Mouse (Mus musculus) heart, postnatal 25 days (tissue): ENCODE measurements at regions not wholly inside any gene's neighbourhood (a gene's known extent, or its start where the extent isn't known, plus 50 kb on each side); places are given as distances from the start of the nearest gene placed in this dataset.

Source experiments
- DNase-seq: peaks from one replicate; pipeline ENCODE4 v3.0.0; 2022; ENCODE audit warnings: low spot score
- intact Hi-C: fragments of 180-260 bp; cut with DNase I; formaldehyde crosslinking; loops from one replicate; pipeline ENCODE4 v1.15.1; 2025

- DNase-seq, result no peak
These were observed 134.8 kb upstream of the Gm5129 start for GRCm38 (mm10) chr5:29870537-29870936.

GRCm38 (mm10) chr5:29875451-29875850 lies 137.5 kb upstream of the Il6 start:
- DNase-seq, result no peak
- intact Hi-C loops, result no loop called here

More at GRCm38 (mm10) chr5:29870537-29870936, 134.8 kb upstream of the Gm5129 start:
- intact Hi-C loops, result no loop called here

DNA sequence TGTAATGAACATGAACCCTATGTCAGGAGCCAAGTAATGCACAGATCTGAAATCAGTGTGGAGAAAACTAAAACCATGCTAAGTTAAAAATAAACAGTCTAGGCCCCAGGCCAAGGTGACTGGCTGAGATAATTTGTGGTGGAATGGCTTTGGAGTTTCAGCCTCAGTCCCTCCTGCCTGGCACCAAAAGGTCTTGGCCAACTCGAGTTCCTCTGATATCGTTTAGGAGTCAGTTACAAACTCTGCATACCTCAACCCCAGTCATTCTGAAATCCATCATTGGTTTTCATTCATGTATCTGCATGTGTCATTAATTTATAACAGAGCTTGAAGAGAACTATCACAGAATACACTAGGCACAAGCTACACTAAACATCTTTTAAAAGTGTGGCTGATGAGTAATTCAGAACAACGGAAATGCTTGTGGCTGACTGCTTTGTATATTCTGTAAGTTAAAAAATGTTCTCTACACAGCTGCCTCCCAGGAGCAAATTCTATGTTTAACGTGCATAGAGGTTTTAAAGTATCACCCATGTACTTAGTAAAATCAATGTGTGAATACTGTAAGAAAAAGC lies 125.6 kb upstream of the Il6 start:
- intact Hi-C loops, result no loop called here
- DNase-seq, result no peak

- intact Hi-C loops, result no loop called here
- DNase-seq, result no peak
These were observed 120.6 kb upstream of the Il6 start for GRCm38 (mm10) chr5:29892344-29892743.

- no peak for DNase-seq
- intact Hi-C loops, result no loop called here
These were observed 120.1 kb upstream of the Il6 start for GRCm38 (mm10) chr5:29892861-29893260.

- intact Hi-C loops, result no loop called here
- DNase-seq, result no peak
These were observed 119.1 kb upstream of the Il6 start for GRCm38 (mm10) chr5:29893829-29894228.

- peak; percentile 23 for DNase-seq
- intact Hi-C loops, result no loop called here
These were observed 118.0 kb upstream of the Il6 start for GRCm38 (mm10) chr5:29894606-29895595.

- intact Hi-C loops, result no loop called here
- no peak for DNase-seq
These were observed 115.3 kb upstream of the Il6 start for GRCm38 (mm10) chr5:29897617-29898016.

DNA sequence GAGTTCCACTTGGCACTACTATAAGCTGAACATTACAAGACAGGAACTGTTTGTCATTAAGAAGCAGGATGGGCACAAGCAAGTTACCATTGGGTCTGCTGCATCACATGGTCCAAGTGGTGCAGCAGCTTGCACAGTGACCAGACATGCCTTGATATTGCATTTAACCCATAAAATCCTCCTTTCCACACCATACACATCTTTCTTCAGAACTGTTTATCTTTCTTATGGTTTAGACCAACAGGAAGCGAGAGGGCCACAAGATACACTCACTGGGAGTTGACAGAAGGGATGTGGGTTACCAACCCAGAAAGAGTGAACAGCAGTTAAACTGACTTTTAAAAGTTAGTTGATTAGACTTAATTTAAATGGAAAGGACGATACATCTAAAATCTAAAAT lies 111.2 kb upstream of the Il6 start:
- DNase-seq, result no peak
- intact Hi-C loops, result no loop called here

DNA sequence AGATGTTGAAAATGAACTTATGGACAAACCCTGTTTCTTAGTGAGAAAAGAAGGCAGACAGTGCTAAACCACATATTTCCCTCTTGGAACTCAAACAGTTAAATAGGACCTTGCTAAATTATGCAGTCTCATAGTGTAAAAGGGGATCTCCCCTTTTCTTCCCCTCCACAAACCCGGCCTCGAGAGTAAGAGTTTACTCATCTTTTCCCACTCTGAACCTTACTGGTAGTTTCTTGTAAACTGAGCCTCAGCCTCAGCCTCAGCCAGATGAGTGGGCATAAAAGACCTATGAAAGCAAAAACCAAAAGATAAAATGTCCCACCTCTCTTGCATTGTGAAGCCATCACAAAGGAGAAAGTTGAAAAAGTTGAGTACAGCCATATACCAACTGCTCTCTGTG lies 92.6 kb upstream of the Il6 start:
- DNase-seq, result no peak
- intact Hi-C loops, result no loop called here

DNA sequence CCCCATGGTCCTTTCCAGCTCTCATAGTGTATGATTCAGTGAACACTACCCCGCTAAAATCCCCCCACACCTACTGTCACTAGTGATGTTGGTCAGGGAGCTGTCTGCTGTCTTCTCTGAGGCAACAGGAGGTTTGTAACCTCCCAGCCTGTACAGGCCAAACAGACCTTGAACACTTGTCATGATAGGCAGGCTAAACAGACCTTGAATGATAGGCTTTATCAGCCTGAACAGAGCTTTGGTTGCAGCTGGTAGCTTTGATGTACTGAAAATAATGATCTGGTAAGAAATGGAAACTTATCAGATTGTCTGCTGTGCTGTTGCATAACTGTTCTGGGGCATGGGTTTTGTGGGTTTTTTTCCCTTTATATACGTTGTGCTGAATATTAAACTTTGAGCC lies 87.4 kb upstream of the Il6 start:
- intact Hi-C loops, result no loop called here
- DNase-seq, result no peak

DNA sequence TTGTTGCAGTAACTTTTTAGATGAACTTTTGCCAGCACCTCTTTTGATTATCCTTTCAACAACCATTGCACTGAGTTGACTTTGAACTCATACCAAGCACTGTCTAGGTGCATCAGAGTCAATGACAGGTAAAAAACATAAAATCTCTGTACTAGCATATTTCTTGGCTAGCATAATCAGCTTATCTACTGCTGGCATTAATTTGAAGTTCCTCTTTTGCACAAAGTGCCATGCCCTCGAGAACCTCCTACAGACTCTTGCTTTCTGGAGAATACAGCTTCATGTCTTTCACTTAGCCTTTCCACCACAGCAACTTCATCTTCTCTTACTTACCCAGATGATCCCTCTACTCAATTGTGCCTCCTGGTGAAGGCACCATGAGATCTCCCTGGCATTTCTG lies 85.3 kb upstream of the Il6 start:
- DNase-seq, result no peak
- intact Hi-C loops, result no loop called here

- intact Hi-C loops, result no loop called here
- DNase-seq, result no peak
These were observed 83.5 kb upstream of the Il6 start for GRCm38 (mm10) chr5:29929381-29929780.

DNA sequence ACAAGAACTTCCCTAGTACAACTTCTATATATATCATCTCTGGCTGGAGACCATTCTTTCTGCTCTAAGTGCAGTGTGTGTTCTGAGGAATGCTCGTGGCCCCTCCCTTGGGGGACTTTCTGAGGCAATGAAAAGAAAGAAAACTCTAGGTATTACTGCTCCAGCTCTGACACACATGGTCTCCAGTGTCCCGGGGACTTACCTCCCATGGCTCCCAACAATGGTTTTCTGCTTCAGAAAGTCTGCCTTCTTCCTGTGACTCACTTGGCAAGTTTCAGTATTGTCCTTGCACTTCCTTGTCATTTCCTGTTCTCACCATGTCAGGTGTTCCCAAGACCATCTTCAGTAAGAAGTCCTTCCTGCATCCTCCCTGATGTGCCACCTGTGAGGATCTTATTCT lies 65.7 kb upstream of the Il6 start:
- intact Hi-C loops, result no loop called here
- no peak for DNase-seq

DNA sequence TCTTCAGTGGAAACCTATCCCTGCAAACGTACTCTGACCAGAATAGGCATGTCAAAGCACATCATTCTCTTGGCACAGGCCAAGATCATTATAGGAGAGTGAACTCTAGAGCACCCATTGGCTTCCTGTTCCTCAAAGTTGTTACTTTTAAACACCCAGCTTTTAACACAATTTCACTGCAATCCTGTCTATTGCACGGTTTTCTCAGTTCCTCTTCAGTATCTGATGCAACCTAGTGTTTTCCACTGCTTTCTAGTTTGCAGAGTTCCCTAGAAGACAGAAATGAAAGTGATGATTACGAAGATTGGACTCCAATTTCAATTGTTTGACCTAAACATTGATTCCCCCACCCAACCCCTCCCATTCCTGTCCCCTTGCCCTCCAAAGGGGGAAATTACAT lies 64.8 kb upstream of the Il6 start:
- intact Hi-C loops, result no loop called here
- no peak for DNase-seq

GRCm38 (mm10) chr5:29950456-29951170 lies 62.3 kb upstream of the Il6 start:
- no peak for DNase-seq
- intact Hi-C loops, result no loop called here

DNA sequence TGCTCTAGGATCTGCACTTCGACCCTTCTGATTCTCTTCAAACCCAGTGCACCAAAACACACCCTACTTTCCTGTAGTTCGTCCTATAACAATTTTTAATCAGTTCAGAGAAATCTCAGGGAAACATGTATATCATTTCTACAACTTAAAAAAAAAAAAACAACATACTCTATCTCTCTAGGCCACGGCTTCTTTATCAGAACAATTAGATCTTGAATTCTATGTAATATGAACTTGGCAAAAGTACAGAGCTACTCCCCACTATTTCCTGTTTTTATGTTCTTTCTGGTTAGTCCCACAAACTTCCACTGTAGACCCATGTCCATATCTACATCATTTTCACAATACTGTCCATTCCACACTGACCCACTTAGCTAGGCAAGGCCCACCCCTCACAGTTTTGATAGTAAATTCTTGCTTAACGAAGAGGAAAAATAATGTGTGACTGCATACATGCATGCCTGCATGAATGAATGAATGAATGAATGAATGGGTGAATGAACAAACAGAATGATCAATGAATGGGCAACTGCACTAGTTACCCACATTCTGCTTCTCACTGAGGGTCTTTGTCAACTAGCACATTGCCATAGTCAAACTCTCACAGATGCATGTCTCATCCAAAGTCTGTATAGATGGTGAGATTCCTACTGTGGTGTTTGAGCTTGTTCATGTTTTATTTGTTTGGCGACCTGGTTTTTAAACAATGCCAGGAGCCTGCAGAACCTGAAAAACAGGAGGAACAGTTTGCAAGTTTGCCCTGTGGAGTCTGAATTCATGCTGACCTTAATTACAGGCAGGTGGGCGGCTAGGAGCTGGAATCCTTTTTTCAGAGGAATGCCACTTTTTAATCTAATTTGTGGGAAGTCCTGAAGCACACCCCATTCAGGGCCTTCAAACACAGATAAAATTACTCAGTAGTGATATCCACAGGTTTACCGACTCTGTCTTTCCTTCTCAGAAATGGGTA lies 61.2 kb upstream of the Il6 start:
- intact Hi-C loops, result no loop called here

More for the DNA sequence above, 61.2 kb upstream of the Il6 start:
- no peak for DNase-seq
